Mouse (Mus musculus) heart, adult 2 months (tissue): ENCODE measurements around the gene Syt12.

Source experiments
- CTCF ChIP-seq: fragments of 200-600 bp; IDR thresholded peaks from 2 replicates; pipeline ENCODE4 v1.8.1; 2022; ENCODE audit warnings: antibody characterized with exemption, mild to moderate bottlenecking, moderate library complexity
- EP300 ChIP-seq: fragments of 200-500 bp; IDR thresholded peaks from 2 replicates; pipeline ENCODE4 v1.6.1; 2011; ENCODE audit warnings: low read depth, low read length, control low read depth; ENCODE audit not compliant: insufficient read depth
- POLR2A ChIP-seq: fragments of 200-500 bp; IDR thresholded peaks from 2 replicates; pipeline ENCODE4 v1.6.1; 2011; ENCODE audit warnings: mild to moderate bottlenecking, low read depth, low read length, control low read depth; ENCODE audit not compliant: insufficient read depth

- TF ChIP-seq CTCF (no peak), EP300 (no peak), POLR2A (no peak)
Measured at GRCm38 (mm10) chr19:4420153-4420910, 56.9 kb downstream of the Syt12 start.
